Mouse (Mus musculus): ENCODE data around the gene Nt5dc1. TPM values are rescaled to one million over a fixed set of nuclear protein-coding genes. Genes with fewer than 3 reads are reported as not detected.

Nt5dc1 gene
- total RNA-seq, 2 experiments from 2014 or later = 3.9 to 4.0 TPM

- DNase-seq (ENCODE audit: low spot score in 2 of 2) = no peak
- Histone ChIP-seq H3K4me3 (no peak overlapping the region), H3K27ac (no peak overlapping the region)
- TF ChIP-seq CTCF (conservative IDR thresholded peaks at IDR 0.05) = no peak
Observed at GRCm38 (mm10) chr10:34358263-34358662, 60.1 kb downstream of the Nt5dc1 start.

GRCm38 (mm10) chr10:34352166-34352565 lies 66.2 kb downstream of the Nt5dc1 start:
- Histone ChIP-seq H3K27ac (no peak overlapping the region), H3K4me3 (no peak overlapping the region)
- TF ChIP-seq CTCF (conservative IDR thresholded peaks at IDR 0.05) = no peak
- DNase-seq (ENCODE audit: low spot score in 2 of 2) = no peak

GRCm38 (mm10) chr10:34341886-34342285 lies 76.5 kb downstream of the Nt5dc1 start:
- no peak for DNase-seq (ENCODE audit: low spot score in 2 of 2)

GRCm38 (mm10) chr10:34341014-34341413 lies 77.3 kb downstream of the Nt5dc1 start:
- Histone ChIP-seq H3K4me3 (no peak overlapping the region), H3K27ac (no peak overlapping the region)
- no peak for TF ChIP-seq CTCF (conservative IDR thresholded peaks at IDR 0.05)
- no peak for DNase-seq (ENCODE audit: low spot score in 2 of 2)

More at GRCm38 (mm10) chr10:34341886-34342285, 76.5 kb downstream of the Nt5dc1 start:
- TF ChIP-seq CTCF (conservative IDR thresholded peaks at IDR 0.05) = no peak
- no peak overlapping the region for H3K4me3 ChIP-seq
- no peak overlapping the region for H3K27ac ChIP-seq

GRCm38 (mm10) chr10:34328310-34328709 lies 90.0 kb downstream of the Nt5dc1 start:
- H3K27ac ChIP-seq = no peak overlapping the region
- TF ChIP-seq CTCF (conservative IDR thresholded peaks at IDR 0.05) = peak; percentile 81
- peak; percentile 53 to 61 for DNase-seq (ENCODE audit: low spot score in 2 of 2)
- no peak overlapping the region for H3K4me3 ChIP-seq

GRCm38 (mm10) chr10:34327144-34327543 lies 91.2 kb downstream of the Nt5dc1 start:
- no peak overlapping the region for H3K4me3 ChIP-seq
- no peak overlapping the region for H3K27ac ChIP-seq
- TF ChIP-seq CTCF (conservative IDR thresholded peaks at IDR 0.05) = no peak
- DNase-seq (ENCODE audit: low spot score in 2 of 2) = no peak

GRCm38 (mm10) chr10:34326701-34327100 lies 91.7 kb downstream of the Nt5dc1 start:
- peak overlapping the region; percentile 11; the same call in 1 of the 2 replicates for H3K27ac ChIP-seq
- peak in 1 of 2 experiments; percentile 19 for DNase-seq (ENCODE audit: low spot score in 2 of 2)
- peak; percentile 94 for TF ChIP-seq CTCF (conservative IDR thresholded peaks at IDR 0.05)

GRCm38 (mm10) chr10:34320809-34321208 lies 97.5 kb downstream of the Nt5dc1 start:
- Histone ChIP-seq H3K27ac (peak overlapping the region; percentile 73), H3K4me3 (no peak overlapping the region)
- no peak for DNase-seq (ENCODE audit: low spot score in 2 of 2)
- no peak for TF ChIP-seq CTCF (conservative IDR thresholded peaks at IDR 0.05)

More at GRCm38 (mm10) chr10:34326701-34327100, 91.7 kb downstream of the Nt5dc1 start:
- no peak overlapping the region; the same call in 1 of the 2 replicates for H3K4me3 ChIP-seq

- no peak for DNase-seq (ENCODE audit: low spot score in 2 of 2)
- no peak for TF ChIP-seq CTCF (conservative IDR thresholded peaks at IDR 0.05)
- Histone ChIP-seq H3K4me3 (no peak overlapping the region), H3K27ac (peak overlapping the region; percentile 94)
Observed at GRCm38 (mm10) chr10:34317217-34317606, 101.1 kb downstream of the Nt5dc1 start.

- Histone ChIP-seq H3K27ac (peak overlapping the region; percentile 94), H3K4me3 (peak overlapping the region; percentile 39)
- DNase-seq (ENCODE audit: low spot score in 2 of 2) = peak; percentile 68 to 80
- no peak for TF ChIP-seq CTCF (conservative IDR thresholded peaks at IDR 0.05)
Observed at GRCm38 (mm10) chr10:34316571-34317216, 101.7 kb downstream of the Nt5dc1 start.

- no peak overlapping the region for H3K27ac ChIP-seq
- no peak for DNase-seq (ENCODE audit: low spot score in 2 of 2)
- TF ChIP-seq CTCF (conservative IDR thresholded peaks at IDR 0.05) = peak; percentile 65
- no peak overlapping the region for H3K4me3 ChIP-seq
Observed at GRCm38 (mm10) chr10:34312536-34312935, 105.8 kb downstream of the Nt5dc1 start.

- TF ChIP-seq CTCF (conservative IDR thresholded peaks at IDR 0.05) = no peak
- Histone ChIP-seq H3K4me3 (no peak overlapping the region), H3K27ac (no peak overlapping the region)
- no peak for DNase-seq (ENCODE audit: low spot score in 2 of 2)
Observed at GRCm38 (mm10) chr10:34309915-34310685, 108.3 kb downstream of the Nt5dc1 start.

GRCm38 (mm10) chr10:34307070-34307469 lies 111.3 kb downstream of the Nt5dc1 start:
- H3K4me3 ChIP-seq = no peak overlapping the region
- TF ChIP-seq CTCF (conservative IDR thresholded peaks at IDR 0.05) = no peak
- H3K27ac ChIP-seq = no peak overlapping the region
- no peak for DNase-seq (ENCODE audit: low spot score in 2 of 2)
